Mouse (Mus musculus) megakaryocyte, embryonic 14.5 days (primary cell): ENCODE measurements around the gene Acpp.

Source experiments
- FLI1 ChIP-seq: IDR thresholded peaks from 2 replicates; pipeline ENCODE4 v1.6.1; 2012; ENCODE audit warnings: low read length, inconsistent platforms, mixed read lengths
- GATA1 ChIP-seq: IDR thresholded peaks from 3 replicates; pipeline ENCODE4 v1.6.1; 2012; ENCODE audit warnings: mixed read lengths, low read length, inconsistent platforms, borderline replicate concordance

DNA sequence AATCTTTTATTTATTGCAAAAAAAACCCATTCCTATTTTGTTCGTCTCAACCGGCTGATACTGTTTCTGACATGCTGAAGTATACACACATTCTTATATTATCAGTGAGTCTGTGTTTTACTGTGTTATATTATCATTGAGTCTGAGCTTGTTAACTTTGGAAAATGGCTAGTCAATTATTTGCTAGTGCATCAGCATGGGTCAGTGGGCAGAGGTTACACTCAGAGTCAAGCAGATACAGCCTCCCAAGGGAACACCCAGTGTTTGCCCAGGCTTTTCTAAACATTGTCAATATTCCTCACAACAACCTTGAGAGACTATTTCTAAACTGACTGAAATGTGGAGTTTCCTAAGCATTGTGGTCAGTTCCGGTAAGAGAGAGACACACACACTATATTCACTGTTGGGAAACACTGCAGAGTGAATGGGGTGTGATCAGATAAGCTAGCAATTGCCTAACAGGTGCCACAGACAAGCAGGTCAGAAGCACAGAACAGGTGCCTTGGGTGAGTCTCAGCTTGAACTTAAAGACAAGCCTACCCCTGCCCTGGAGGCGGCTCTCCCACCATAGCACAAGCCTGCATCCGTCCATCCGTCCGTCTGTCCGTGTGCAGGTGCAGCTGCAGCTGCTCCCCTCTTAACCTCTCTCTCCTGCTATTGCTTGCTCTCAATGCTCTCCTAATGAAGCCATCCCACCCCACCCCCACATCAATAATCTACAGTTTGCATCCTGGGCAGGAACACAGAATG is 18.1 kb upstream of the Acpp start:
- no peak for TF ChIP-seq GATA1
- TF ChIP-seq FLI1 = no peak
